Mouse (Mus musculus): ENCODE measurements around the gene Pold3. TPM values are rescaled to one million over a fixed set of nuclear protein-coding genes. Genes with fewer than 3 reads are reported as not detected.
"Not testable (repeated sequence)": the region's sequence is repeated elsewhere in the genome, so short reads cannot be mapped to it uniquely, and the experiment has no call there.

The Pold3 gene
- polyA plus RNA-seq, 1 experiment from 2014 or later = 64.9 TPM

DNA sequence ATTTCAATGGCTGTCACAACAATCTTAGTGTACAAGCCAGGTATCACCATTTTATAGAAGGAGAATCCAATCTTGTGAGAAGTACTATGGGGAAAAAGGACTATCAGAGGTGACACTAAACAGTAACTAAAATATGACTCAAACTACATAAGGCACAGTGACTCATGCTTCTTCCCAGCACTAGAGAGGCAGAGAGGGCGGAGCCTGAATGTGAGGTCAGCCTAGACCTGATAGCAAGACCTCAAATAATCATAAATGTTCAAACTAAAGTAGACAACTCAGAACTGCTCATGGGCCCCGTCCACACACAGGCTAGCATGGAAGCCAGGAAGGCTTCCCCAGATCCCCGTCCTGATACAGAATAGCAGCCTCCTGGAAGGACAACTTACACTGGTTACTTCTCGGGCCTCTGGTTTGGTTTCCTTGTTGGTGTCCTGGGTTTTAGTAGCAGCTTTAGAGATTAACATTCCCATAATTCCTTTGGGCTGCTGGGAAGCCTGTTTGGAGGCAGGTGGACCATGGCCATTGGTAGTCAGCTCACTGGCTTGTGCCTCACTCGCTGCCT lies 21.3 kb downstream of the Pold3 start:
- Histone ChIP-seq H3K27ac (no peak overlapping the region), H3K4me1 (no peaks in the 10 kb centered on the region), H3K4me3 (no peak overlapping the region), H3K9me3 (replicated peaks) (no peaks in the 10 kb centered on the region), H3K36me3 (peaks cover 75% of the 10 kb centered on the region), H3K27me3 (no peaks in the 10 kb centered on the region), H3K9ac (no peak overlapping the region), H3K4me2 (replicated peaks) (no peak overlapping the region)
- 93% methylated on average over 5 of the region's 5 CpGs for WGBS
- no peak for ATAC-seq (ENCODE audit: low FRiP score)

DNA sequence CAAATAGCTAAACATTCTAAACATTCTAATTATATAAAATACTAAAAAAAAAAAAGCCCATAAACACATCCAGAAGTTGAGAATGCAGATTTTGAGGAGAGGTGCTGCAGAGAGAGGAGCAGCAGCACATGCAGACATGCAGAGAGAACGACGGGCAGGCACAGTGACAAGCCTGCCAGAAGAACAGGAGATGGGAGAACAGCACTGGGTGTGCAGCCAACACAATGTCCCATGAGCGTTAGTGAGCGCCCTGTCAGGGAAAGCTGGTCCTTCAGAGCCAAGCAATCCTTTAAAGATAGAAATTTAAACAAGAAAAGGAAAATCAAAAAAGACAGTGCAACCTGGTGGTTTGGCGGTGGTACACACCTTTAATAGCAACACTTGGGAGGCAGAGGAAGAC lies 34.5 kb downstream of the Pold3 start:
- H3K27ac ChIP-seq = no peak overlapping the region
- H3K36me3 ChIP-seq = peaks cover 78% of the 10 kb centered on the region
- no peak overlapping the region for H3K4me2 ChIP-seq (replicated peaks)
- H3K27me3 ChIP-seq = no peaks in the 10 kb centered on the region
- no peak overlapping the region for H3K9ac ChIP-seq
- H3K4me3 ChIP-seq = no peak overlapping the region
- H3K9me3 ChIP-seq (replicated peaks) = no peaks in the 10 kb centered on the region
- 94% methylated on average over 5 of the region's 5 CpGs for WGBS
- no peak for ATAC-seq (ENCODE audit: low FRiP score)
- H3K4me1 ChIP-seq = no peaks in the 10 kb centered on the region

DNA sequence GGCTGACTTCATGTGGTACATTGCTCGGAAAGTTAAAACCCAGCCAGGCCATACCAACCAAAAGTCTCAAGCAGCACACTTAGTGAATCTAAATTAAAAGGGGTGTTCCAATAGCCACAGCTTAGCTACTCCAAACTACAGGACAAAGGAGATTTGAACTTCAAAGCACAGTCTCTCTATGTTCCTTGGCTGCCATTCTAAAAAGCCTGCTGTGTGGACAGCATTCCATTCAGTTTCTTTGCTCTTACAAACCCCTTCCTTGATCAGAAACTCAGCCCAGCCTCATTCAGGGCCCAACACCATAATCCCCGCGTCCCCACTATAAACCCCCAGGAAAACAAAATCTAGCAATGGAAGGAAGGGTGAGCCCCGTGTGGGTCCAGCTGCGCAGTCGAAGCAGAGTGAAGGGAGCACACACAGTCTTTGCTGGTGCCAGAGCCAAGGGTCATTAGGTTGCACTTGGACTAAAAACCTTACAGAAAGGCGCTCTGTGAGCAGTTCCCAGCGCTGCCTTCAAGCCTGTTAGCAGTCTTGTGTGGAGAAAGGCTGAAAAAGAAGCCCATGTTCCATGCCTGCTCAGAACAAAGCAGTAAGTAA lies 35.1 kb downstream of the Pold3 start:
- H3K4me1 ChIP-seq = no peaks in the 10 kb centered on the region
- H3K9ac ChIP-seq = no peak overlapping the region
- no peak for ATAC-seq (ENCODE audit: low FRiP score)
- H3K36me3 ChIP-seq = peaks cover 81% of the 10 kb centered on the region
- H3K4me2 ChIP-seq (replicated peaks) = no peak overlapping the region
- H3K27me3 ChIP-seq = no peaks in the 10 kb centered on the region
- no peak overlapping the region for H3K27ac ChIP-seq
- no peak overlapping the region for H3K4me3 ChIP-seq
- no peaks in the 10 kb centered on the region for H3K9me3 ChIP-seq (replicated peaks)
- 87% methylated on average over 8 of the region's 8 CpGs for WGBS

DNA sequence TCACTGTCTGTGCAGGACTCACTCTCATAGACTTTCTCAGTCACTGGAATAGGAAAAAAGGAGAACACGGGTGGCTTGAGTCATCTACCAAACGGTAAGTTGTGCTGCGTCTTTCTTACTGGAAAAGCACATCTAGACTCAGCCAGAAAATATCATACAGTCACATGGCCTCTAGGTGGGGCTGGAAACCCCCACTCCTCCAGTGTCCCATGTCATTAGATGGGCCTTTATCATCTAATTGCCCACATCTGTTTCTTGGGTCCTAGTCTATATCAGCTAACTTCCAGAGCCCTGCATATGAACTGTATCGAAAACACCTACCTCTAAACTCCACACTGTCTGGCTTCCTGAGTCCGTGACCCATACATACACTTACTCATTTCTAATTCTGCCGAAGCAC lies 37.6 kb downstream of the Pold3 start:
- Histone ChIP-seq H3K4me3 (no peak overlapping the region), H3K9ac (no peak overlapping the region), H3K9me3 (replicated peaks) (no peaks in the 10 kb centered on the region), H3K4me2 (replicated peaks) (no peak overlapping the region), H3K27me3 (no peaks in the 10 kb centered on the region), H3K4me1 (no peaks in the 10 kb centered on the region), H3K27ac (no peak overlapping the region), H3K36me3 (peaks cover 65% of the 10 kb centered on the region)
- 94% methylated on average over 6 of the region's 6 CpGs for WGBS
- ATAC-seq (ENCODE audit: low FRiP score) = no peak

- no peaks in the 10 kb centered on the region for H3K27me3 ChIP-seq
- peaks cover 58% of the 10 kb centered on the region for H3K36me3 ChIP-seq
- WGBS = 94% methylated on average over 6 of the region's 6 CpGs
- H3K27ac ChIP-seq = no peak overlapping the region
- H3K9ac ChIP-seq = no peak overlapping the region
- H3K4me1 ChIP-seq = no peaks in the 10 kb centered on the region
- ATAC-seq (ENCODE audit: low FRiP score) = no peak
- H3K4me3 ChIP-seq = no peak overlapping the region
- H3K4me2 ChIP-seq (replicated peaks) = no peak overlapping the region
- no peaks in the 10 kb centered on the region for H3K9me3 ChIP-seq (replicated peaks)
Observed at GRCm38 (mm10) chr7:100082836-100083235, 38.5 kb downstream of the Pold3 start.

DNA sequence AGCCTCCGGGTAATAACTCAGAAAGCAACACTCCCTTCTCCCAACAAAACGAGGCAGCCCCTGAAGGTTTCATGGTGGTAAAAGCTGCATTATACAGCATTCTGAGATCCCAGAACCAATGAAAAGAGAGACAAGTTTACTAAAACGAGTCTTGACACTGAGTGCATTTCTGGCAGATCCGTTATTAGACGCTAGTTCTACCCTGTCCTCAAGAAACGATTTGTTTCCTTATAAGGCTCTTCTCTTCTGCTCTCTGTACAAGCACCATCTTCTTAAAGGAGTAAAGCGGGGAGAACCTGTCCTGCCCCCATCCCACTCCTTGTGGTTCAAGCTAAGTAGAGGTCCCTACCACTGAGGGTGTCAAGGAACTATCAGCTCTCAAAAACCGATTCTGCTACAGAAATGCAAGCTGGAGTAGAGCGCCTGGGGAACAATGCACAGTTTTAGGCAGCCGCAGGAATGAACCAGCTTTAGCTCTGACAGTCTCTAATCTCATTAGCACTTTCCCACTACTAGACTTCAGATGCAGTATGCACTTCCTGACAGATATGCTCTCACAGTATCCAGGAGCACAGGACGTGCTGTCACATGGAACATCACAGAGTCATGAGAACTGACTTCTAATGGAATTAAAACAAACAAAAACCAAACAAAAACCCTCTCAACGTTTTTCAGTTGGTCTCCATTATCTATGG lies 41.1 kb downstream of the Pold3 start:
- peaks cover 38% of the 10 kb centered on the region for H3K36me3 ChIP-seq
- no peaks in the 10 kb centered on the region for H3K9me3 ChIP-seq (replicated peaks)
- H3K4me1 ChIP-seq = no peaks in the 10 kb centered on the region
- 82% methylated on average over 12 of the region's 12 CpGs for WGBS
- H3K9ac ChIP-seq = no peak overlapping the region
- H3K4me3 ChIP-seq = no peak overlapping the region
- H3K27ac ChIP-seq = no peak overlapping the region
- no peaks in the 10 kb centered on the region for H3K27me3 ChIP-seq
- no peak for ATAC-seq (ENCODE audit: low FRiP score)
- no peak overlapping the region for H3K4me2 ChIP-seq (replicated peaks)

- 88% methylated on average over 4 of the region's 4 CpGs for WGBS
- H3K4me3 ChIP-seq = no peak overlapping the region
- H3K9me3 ChIP-seq (replicated peaks) = no peaks in the 10 kb centered on the region
- H3K4me2 ChIP-seq (replicated peaks) = no peak overlapping the region
- H3K27me3 ChIP-seq = no peaks in the 10 kb centered on the region
- peaks cover 17% of the 10 kb centered on the region for H3K36me3 ChIP-seq
- H3K9ac ChIP-seq = no peak overlapping the region
- no peak overlapping the region for H3K27ac ChIP-seq
- no peaks in the 10 kb centered on the region for H3K4me1 ChIP-seq
- no peak for ATAC-seq (ENCODE audit: low FRiP score)
Observed at GRCm38 (mm10) chr7:100077071-100077470, 44.3 kb downstream of the Pold3 start.

DNA sequence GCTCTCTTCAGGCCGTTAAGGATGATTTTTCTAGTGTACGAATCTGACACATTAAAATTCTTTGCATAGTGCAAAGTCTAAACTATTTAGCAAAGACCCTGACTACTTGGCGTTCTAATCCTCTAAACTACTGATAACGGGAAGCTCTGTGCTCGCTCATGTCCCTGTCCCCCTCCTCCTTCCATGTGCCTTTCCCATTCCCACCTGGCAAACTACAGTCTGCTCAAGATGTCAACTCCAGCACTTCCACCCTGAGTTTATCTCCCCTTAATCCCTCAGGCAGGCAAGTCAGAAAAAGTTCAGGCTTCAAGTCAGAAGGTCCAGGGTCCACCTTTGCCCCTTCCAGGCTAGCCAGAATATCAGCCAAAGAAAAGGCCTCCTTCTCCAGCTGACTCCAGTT lies 45.1 kb downstream of the Pold3 start:
- no peaks in the 10 kb centered on the region for H3K9me3 ChIP-seq (replicated peaks)
- ATAC-seq (ENCODE audit: low FRiP score) = no peak

DNA sequence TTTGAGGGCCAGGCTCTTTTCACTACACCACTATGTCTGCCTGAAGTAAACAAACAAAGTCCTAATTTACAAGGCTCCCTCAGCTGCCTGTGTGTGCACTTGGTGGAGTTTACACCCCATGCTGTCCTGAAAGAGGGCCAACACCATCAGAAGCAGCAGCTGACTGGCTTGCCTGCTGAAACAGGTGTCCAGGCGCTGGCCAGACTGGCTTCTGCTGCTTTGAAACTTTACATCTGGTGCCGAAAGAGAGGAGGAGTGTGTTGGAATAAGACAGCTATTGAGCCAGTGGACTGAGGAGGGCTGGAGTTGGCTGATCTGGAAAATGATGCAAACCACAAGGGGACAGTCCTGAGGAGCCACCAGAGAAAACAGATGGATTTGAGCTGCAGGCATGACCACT lies 47.4 kb downstream of the Pold3 start:
- no peak for ATAC-seq (ENCODE audit: low FRiP score)
- no peak overlapping the region for H3K27ac ChIP-seq
- peaks cover 5% of the 10 kb centered on the region for H3K36me3 ChIP-seq
- no peaks in the 10 kb centered on the region for H3K27me3 ChIP-seq
- no peak overlapping the region for H3K4me3 ChIP-seq
- H3K9me3 ChIP-seq (replicated peaks) = no peaks in the 10 kb centered on the region
- no peak overlapping the region for H3K9ac ChIP-seq
- H3K4me2 ChIP-seq (replicated peaks) = no peak overlapping the region
- H3K4me1 ChIP-seq = no peaks in the 10 kb centered on the region
- 85% methylated on average over 2 of the region's 2 CpGs for WGBS

More for the DNA sequence above, 45.1 kb downstream of the Pold3 start:
- Histone ChIP-seq H3K27me3 (no peaks in the 10 kb centered on the region), H3K27ac (no peak overlapping the region), H3K36me3 (peaks cover 12% of the 10 kb centered on the region), H3K4me1 (no peaks in the 10 kb centered on the region), H3K9ac (no peak overlapping the region), H3K4me2 (replicated peaks) (no peak overlapping the region), H3K4me3 (no peak overlapping the region)
- WGBS = 87% methylated on average over 5 of the region's 5 CpGs

DNA sequence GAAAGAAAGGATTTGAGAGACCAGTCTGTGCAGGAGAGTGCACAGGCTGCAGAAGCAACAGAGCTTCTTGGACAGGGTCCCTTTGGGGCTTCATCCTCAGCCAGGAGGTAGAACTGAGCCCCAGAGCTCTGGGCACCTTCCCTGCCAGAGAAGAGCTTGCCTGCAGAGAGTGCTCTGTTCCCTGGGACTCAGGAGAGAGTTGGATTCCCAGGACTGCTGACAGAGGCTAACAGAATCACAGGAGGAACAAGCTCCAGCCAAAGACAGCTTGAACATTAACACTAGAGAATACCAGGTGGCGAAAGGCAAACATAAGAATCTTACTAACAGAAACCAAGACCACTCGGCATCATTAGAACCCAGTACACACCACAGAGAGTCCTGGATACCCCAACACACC lies 68.4 kb downstream of the Pold3 start:
- H3K4me1 ChIP-seq; H3K4me2 ChIP-seq (replicated peaks); H3K9ac ChIP-seq; H3K9me3 ChIP-seq (replicated peaks); H3K4me3 ChIP-seq; ATAC-seq (ENCODE audit: low FRiP score); H3K27me3 ChIP-seq; H3K27ac ChIP-seq; H3K36me3 ChIP-seq: not testable (repeated sequence)
- WGBS = 94% methylated on average over 2 of the region's 2 CpGs

DNA sequence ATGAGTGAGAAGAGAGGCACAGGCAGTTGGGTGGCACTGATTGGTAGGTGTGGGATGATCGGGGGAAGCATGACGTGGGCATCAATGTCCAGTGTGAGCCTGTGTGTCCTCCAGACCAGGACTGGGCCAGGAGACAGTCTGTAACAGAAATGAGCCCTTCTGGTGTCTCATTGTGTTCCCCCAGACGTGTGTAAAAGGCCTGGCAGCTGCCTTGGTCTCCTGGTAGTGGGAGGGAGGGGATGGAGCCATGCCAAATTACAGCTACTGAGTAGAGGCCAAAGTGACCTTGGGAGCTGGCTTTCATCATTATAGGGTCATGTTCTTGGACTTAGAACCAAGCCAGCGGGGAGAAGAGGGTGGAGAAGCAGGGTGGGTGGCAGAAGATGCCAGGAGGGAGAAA lies 69.5 kb downstream of the Pold3 start:
- Histone ChIP-seq H3K9ac (no peak overlapping the region), H3K27me3 (no peaks in the 10 kb centered on the region), H3K4me3 (no peak overlapping the region), H3K4me1 (no peaks in the 10 kb centered on the region), H3K9me3 (replicated peaks) (no peaks in the 10 kb centered on the region), H3K4me2 (replicated peaks) (no peak overlapping the region), H3K36me3 (no peaks in the 10 kb centered on the region), H3K27ac (no peak overlapping the region)
- no peak for ATAC-seq (ENCODE audit: low FRiP score)
- WGBS = 69% methylated on average over 4 of the region's 4 CpGs

GRCm38 (mm10) chr7:100046486-100046885 lies 74.9 kb downstream of the Pold3 start:
- no peaks in the 10 kb centered on the region for H3K27me3 ChIP-seq
- no peaks in the 10 kb centered on the region for H3K36me3 ChIP-seq
- no peak overlapping the region for H3K9ac ChIP-seq
- H3K4me3 ChIP-seq = no peak overlapping the region
- H3K27ac ChIP-seq = no peak overlapping the region
- ATAC-seq (ENCODE audit: low FRiP score) = no peak
- H3K4me2 ChIP-seq (replicated peaks) = no peak overlapping the region
- H3K4me1 ChIP-seq = peaks cover 7% of the 10 kb centered on the region; the same call in 1 of the 2 replicates
- no peaks in the 10 kb centered on the region for H3K9me3 ChIP-seq (replicated peaks)
- WGBS = 80% methylated on average over 2 of the region's 2 CpGs

- no peak for ATAC-seq (ENCODE audit: low FRiP score)
- no peaks in the 10 kb centered on the region for H3K36me3 ChIP-seq
- WGBS = 51% methylated on average over 4 of the region's 4 CpGs
- H3K4me2 ChIP-seq (replicated peaks) = no peak overlapping the region
- no peak overlapping the region for H3K9ac ChIP-seq
- no peak overlapping the region for H3K27ac ChIP-seq
- no peak overlapping the region for H3K4me3 ChIP-seq
- no peaks in the 10 kb centered on the region for H3K9me3 ChIP-seq (replicated peaks)
- H3K27me3 ChIP-seq = no peaks in the 10 kb centered on the region
- peaks cover 7% of the 10 kb centered on the region; the same call in 1 of the 2 replicates for H3K4me1 ChIP-seq
Observed at GRCm38 (mm10) chr7:100043605-100044031, 77.7 kb downstream of the Pold3 start.
